Mouse (Mus musculus) limb, embryonic 10.5 days (tissue): ENCODE measurements at regions not wholly inside any gene's neighbourhood (a gene's known extent, or its start where the extent isn't known, plus 50 kb on each side); places are given as distances from the start of the nearest gene placed in this dataset.

Source experiments
- DNase-seq: peaks from one replicate; pipeline ENCODE4 v3.0.0-alpha.2; 2017; ENCODE audit warnings: low spot score
- H3K27ac ChIP-seq: fragments of 300-500 bp; sonication (generic); 2 replicates; pipeline ENCODE4 v1.5.1; 2016; ENCODE audit warnings: mild to moderate bottlenecking
- H3K27me3 ChIP-seq: fragments of 300-500 bp; sonication (generic); 2 replicates; pipeline ENCODE4 v1.6.1; 2016; ENCODE audit warnings: low read depth, mild to moderate bottlenecking; ENCODE audit not compliant: poor library complexity, severe bottlenecking
- H3K36me3 ChIP-seq: fragments of 300-500 bp; sonication (generic); 2 replicates; pipeline ENCODE4 v1.6.1; 2016; ENCODE audit warnings: mild to moderate bottlenecking, moderate library complexity
- H3K4me1 ChIP-seq: fragments of 300-500 bp; sonication (generic); 2 replicates; pipeline ENCODE4 v1.6.1; 2016
- H3K4me3 ChIP-seq: fragments of 300-500 bp; sonication (generic); 2 replicates; pipeline ENCODE4 v1.5.1; 2016; ENCODE audit warnings: mild to moderate bottlenecking, moderate library complexity
- H3K9me3 ChIP-seq: fragments of 300-500 bp; sonication (generic); replicated peaks from 2 replicates; pipeline ENCODE4 v1.6.1; 2016; ENCODE audit warnings: mild to moderate bottlenecking
- WGBS: fragments of 180-500 bp; shearing (Covaris S2); methylation state at CpG from one replicate; pipeline ENCODE4 v1.1.7; 2016; 5-methylcytosine and 5-hydroxymethylcytosine counted together

GRCm38 (mm10) chr6:140953256-140953655 is 224.2 kb downstream of the Gm11077 start:
- Histone ChIP-seq H3K9me3 (no peaks in the 10 kb centered on the region), H3K4me1 (no peaks in the 10 kb centered on the region), H3K4me3 (no peak overlapping the region), H3K36me3 (no peaks in the 10 kb centered on the region), H3K27ac (no peak overlapping the region), H3K27me3 (no peaks in the 10 kb centered on the region)
- DNase-seq, result no peak

DNA sequence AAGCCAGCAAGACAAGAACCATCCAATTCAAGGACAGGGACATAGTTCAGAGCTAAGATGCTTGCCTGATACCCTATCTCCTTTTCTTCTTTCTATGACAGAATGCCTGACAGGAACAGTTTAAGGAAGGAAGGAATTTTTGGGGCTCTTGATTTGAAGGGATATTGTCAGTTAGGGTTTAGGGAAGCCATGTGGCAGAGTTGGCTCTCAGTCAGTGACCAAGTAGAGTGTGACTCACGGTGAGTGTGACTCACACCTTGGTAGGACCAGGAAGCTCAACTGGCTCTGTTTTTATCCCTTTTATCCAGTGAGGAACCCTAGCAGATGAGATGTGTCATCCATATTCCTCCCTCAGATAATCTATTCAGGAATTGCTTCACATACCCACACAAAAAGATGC is 224.6 kb downstream of the Gm11077 start:
- Histone ChIP-seq H3K36me3 (no peaks in the 10 kb centered on the region), H3K27me3 (no peaks in the 10 kb centered on the region), H3K4me1 (no peaks in the 10 kb centered on the region), H3K27ac (no peak overlapping the region), H3K9me3 (no peaks in the 10 kb centered on the region), H3K4me3 (no peak overlapping the region)
- WGBS, result 93% methylated on average over 1 of the region's 1 CpGs
- DNase-seq, result no peak

- Histone ChIP-seq H3K4me3 (no peak overlapping the region), H3K9me3 (no peaks in the 10 kb centered on the region), H3K27ac (no peak overlapping the region), H3K4me1 (no peaks in the 10 kb centered on the region), H3K36me3 (no peaks in the 10 kb centered on the region), H3K27me3 (no peaks in the 10 kb centered on the region)
- 78% methylated on average over 13 of the region's 13 CpGs for WGBS
- DNase-seq, result no peak
These were observed 226.9 kb downstream of the Gm11077 start for GRCm38 (mm10) chr6:140955751-140956521.

- Histone ChIP-seq H3K4me3 (no peak overlapping the region), H3K4me1 (no peaks in the 10 kb centered on the region), H3K27me3 (no peaks in the 10 kb centered on the region), H3K27ac (no peak overlapping the region), H3K9me3 (no peaks in the 10 kb centered on the region), H3K36me3 (no peaks in the 10 kb centered on the region)
- DNase-seq, result no peak
- 97% methylated on average over 4 of the region's 4 CpGs for WGBS
These were observed 227.4 kb downstream of the Gm11077 start for GRCm38 (mm10) chr6:140956522-140956863.

DNA sequence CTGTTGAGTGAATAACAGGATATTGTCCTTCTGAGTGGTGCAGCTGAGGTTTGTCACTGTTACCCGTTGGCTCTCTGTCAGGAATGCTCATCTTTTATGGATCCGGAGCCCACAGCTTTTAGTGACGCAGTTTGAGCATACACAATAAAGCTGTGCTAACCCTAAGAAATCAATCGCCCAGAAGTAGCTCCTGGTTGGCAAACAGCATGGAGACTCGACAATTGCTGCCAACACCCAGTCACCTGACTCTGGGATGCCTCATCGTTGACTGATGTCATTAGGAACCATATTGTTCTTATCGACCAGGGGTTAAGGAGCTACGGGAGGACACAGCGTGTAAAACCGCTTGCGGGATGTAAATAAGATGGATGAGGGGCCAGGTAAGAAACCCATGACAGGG is 232.9 kb downstream of the Gm11077 start:
- Histone ChIP-seq H3K27ac (no peak overlapping the region), H3K4me3 (no peak overlapping the region), H3K27me3 (no peaks in the 10 kb centered on the region), H3K4me1 (0 out of 2 replicates have a peak, but pooled peaks cover 1% of the 10 kb centered on the region), H3K36me3 (no peaks in the 10 kb centered on the region), H3K9me3 (no peaks in the 10 kb centered on the region)
- WGBS, result 91% methylated on average over 11 of the region's 11 CpGs
- DNase-seq, result no peak

DNA sequence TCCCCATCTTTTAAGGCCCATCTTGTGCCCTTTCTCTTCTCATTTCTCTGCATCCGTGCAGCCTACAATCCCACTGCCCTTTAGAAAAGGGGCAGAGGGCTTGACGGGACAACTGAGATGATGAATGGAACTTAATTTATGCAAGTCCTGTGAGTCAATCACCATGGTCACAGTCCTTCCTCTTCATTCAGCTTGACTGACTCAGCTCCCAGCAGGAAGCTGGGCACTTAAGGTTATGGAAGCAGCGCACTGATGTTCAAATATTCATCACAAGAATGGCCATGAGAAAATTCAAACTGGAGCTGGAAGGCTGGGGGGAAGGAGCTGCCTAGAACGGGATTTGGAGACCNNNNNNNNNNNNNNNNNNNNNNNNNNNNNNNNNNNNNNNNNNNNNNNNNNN is 233.5 kb downstream of the Gm11077 start:
- Histone ChIP-seq H3K4me1 (peaks cover 6% of the 10 kb centered on the region; the same call in 1 of the 2 replicates), H3K36me3 (no peaks in the 10 kb centered on the region), H3K4me3 (no peak overlapping the region), H3K27me3 (no peaks in the 10 kb centered on the region), H3K27ac (no peak overlapping the region), H3K9me3 (no peaks in the 10 kb centered on the region)
- 71% methylated on average over 4 of the region's 4 CpGs for WGBS
- no peak for DNase-seq

GRCm38 (mm10) chr6:140973732-140974131 is 244.6 kb downstream of the Gm11077 start:
- H3K27me3 ChIP-seq, result no peaks in the 10 kb centered on the region
- H3K36me3 ChIP-seq, result no peaks in the 10 kb centered on the region
- H3K4me1 ChIP-seq, result no peaks in the 10 kb centered on the region
- no peak overlapping the region for H3K27ac ChIP-seq
- H3K4me3 ChIP-seq, result no peak overlapping the region
- no peak for DNase-seq
- 86% methylated on average over 6 of the region's 6 CpGs for WGBS
- H3K9me3 ChIP-seq, result no peaks in the 10 kb centered on the region

DNA sequence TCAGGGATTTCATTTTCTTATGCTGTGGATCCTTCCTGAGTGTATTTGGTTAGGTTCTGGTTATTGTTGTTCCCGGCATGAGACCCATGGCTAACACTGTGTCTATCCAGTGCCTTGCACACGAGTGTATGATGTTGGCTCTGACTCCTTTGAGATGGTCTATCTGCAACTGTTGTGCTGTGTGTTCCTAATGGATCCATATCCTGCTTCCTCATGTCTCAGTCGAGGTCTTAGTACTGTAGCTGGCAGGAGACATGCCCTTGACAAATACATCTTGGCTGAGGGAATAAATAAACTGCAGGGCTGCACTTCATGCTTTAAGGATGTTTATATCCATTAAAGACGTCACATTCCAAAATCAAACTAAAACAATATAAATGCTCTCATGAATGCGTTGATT is 247.9 kb downstream of the Gm11077 start:
- no peak overlapping the region for H3K27ac ChIP-seq
- H3K9me3 ChIP-seq, result no peaks in the 10 kb centered on the region
- no peak for DNase-seq
- H3K4me1 ChIP-seq, result no peaks in the 10 kb centered on the region
- H3K4me3 ChIP-seq, result no peak overlapping the region
- H3K27me3 ChIP-seq, result no peaks in the 10 kb centered on the region
- no peaks in the 10 kb centered on the region for H3K36me3 ChIP-seq
- 90% methylated on average over 5 of the region's 5 CpGs for WGBS

DNA sequence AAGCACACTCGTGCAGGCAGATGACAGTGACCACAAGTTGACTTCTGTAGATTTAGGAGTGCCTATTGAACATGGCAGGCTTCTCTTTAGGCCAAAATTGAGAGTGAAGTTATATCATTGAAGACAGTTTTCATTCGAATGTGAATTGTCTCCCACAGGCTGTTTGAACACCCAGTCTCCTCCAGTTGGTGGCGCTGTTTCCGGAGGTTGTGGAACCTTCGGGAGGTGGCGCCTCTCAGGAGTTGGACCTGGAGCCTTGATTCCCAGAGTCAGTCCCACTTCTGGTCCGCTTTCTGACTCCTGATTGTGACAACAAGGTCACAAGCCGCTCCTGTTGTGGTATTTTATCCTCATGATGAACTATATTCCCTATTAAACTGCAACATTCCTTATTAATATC is 254.5 kb downstream of the Gm11077 start:
- Histone ChIP-seq H3K4me3 (no peak overlapping the region), H3K27me3 (no peaks in the 10 kb centered on the region), H3K4me1 (no peaks in the 10 kb centered on the region), H3K9me3 (no peaks in the 10 kb centered on the region), H3K27ac (no peak overlapping the region), H3K36me3 (no peaks in the 10 kb centered on the region)
- 94% methylated on average over 8 of the region's 8 CpGs for WGBS
- no peak for DNase-seq

DNA sequence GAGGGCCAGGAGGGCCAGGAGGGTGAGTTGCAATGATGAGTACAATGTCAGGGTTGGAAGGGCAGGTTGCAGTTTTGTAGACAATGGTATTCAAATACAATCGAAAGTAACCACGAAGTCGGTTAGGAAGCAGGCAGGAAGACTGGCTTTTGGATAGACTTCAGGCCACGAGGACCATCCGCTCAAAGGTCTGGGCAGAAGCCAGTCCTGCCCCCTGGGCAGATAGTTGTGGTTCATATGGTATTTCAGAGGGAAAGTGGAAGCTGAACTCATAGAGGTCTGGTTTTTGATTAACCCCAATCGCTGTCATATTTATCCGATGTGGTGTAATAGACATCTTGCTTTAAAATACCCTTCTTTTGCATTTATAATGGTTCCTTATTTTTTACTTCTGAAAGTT is 255.2 kb downstream of the Gm11077 start:
- H3K27ac ChIP-seq, result no peak overlapping the region
- H3K4me1 ChIP-seq, result no peaks in the 10 kb centered on the region
- no peak overlapping the region for H3K4me3 ChIP-seq
- H3K36me3 ChIP-seq, result no peaks in the 10 kb centered on the region
- no peak for DNase-seq
- no peaks in the 10 kb centered on the region for H3K27me3 ChIP-seq
- WGBS, result 96% methylated on average over 7 of the region's 7 CpGs
- H3K9me3 ChIP-seq, result no peaks in the 10 kb centered on the region

GRCm38 (mm10) chr6:140993643-140994580 is 255.2 kb upstream of the Pde3a start:
- no peaks in the 10 kb centered on the region for H3K9me3 ChIP-seq
- no peak overlapping the region for H3K27ac ChIP-seq
- no peaks in the 10 kb centered on the region for H3K27me3 ChIP-seq
- no peak overlapping the region for H3K4me3 ChIP-seq
- no peak for DNase-seq
- 70% methylated on average over 13 of the region's 13 CpGs for WGBS
- H3K36me3 ChIP-seq, result no peaks in the 10 kb centered on the region
- peaks cover 6% of the 10 kb centered on the region; the same call in 1 of the 2 replicates for H3K4me1 ChIP-seq

DNA sequence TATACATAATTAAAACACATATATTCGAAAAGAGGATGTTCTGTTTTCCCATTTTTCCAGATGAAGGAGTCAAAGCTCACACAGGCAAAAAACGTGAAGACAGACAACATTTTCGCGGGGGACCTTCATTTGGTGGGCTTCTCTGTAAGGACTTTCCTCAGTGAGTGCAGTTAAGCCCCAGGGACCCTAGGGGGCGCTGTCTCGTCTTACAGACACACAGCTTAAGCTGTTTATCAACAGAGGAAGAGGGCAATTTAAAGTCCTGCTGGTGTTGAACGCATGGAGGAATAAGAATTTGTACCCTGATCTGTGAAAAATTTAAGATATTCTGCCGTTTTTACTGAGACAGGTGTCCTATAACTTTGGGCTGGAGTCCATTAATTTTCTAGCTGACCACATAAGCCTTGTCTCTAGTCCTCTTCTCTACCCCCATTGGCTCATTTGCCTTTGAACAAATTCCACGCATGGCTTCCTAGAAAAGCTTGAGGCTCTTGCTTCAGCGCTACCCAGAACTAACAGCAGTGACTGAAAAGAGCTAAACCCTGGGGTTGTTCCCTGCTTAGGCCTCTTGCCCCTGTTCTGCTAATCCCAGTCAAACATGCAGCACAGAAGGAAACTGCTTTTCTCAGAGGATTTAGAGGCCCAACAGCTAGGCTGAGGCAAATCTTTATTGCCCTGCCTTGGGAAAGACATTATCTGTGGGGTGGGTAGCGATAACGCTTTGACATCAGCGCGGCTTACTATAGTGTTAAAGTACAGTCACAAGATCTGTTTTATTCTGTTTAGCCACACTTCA is 253.5 kb upstream of the Pde3a start:
- Histone ChIP-seq H3K27ac (no peak overlapping the region), H3K9me3 (no peaks in the 10 kb centered on the region), H3K4me3 (no peak overlapping the region), H3K4me1 (peaks cover 6% of the 10 kb centered on the region; the same call in 1 of the 2 replicates), H3K36me3 (no peaks in the 10 kb centered on the region), H3K27me3 (no peaks in the 10 kb centered on the region)
- DNase-seq, result peak; percentile 43
- WGBS, result 76% methylated on average over 14 of the region's 14 CpGs

- H3K4me1 ChIP-seq, result peaks cover 6% of the 10 kb centered on the region; the same call in 1 of the 2 replicates
- WGBS, result 92% methylated on average over 7 of the region's 7 CpGs
- H3K9me3 ChIP-seq, result no peaks in the 10 kb centered on the region
These were observed 251.0 kb upstream of the Pde3a start for GRCm38 (mm10) chr6:140998069-140998468.

More at GRCm38 (mm10) chr6:140998069-140998468, 251.0 kb upstream of the Pde3a start:
- no peaks in the 10 kb centered on the region for H3K36me3 ChIP-seq
- H3K4me3 ChIP-seq, result no peak overlapping the region
- no peak for DNase-seq
- H3K27me3 ChIP-seq, result no peaks in the 10 kb centered on the region
- H3K27ac ChIP-seq, result no peak overlapping the region
